Mouse (Mus musculus) hindbrain, embryonic 13.5 days (tissue): ENCODE measurements around the gene Cebpz. TPM values are rescaled to one million over a fixed set of nuclear protein-coding genes. Genes with fewer than 3 reads are reported as not detected.

ENCODE experiments used
- ATAC-seq: fragments of 200-750 bp; cut with Nextera tagmentation; 2 replicates; pipeline ENCODE4 v1.8.0; 2017; ENCODE audit warnings: moderate TSS enrichment; ENCODE audit not compliant: low FRiP score
- H3K27ac ChIP-seq: fragments of 300-500 bp; sonication (generic); 2 replicates; pipeline ENCODE4 v1.5.1; 2015; ENCODE audit warnings: inconsistent platforms, mild to moderate bottlenecking, moderate library complexity
- H3K27me3 ChIP-seq: fragments of 300-500 bp; sonication (generic); 2 replicates; pipeline ENCODE4 v1.6.1; 2015; ENCODE audit warnings: mild to moderate bottlenecking, inconsistent platforms
- H3K36me3 ChIP-seq: fragments of 300-500 bp; sonication (generic); 2 replicates; pipeline ENCODE4 v1.6.1; 2015; ENCODE audit warnings: mild to moderate bottlenecking, inconsistent platforms
- H3K4me1 ChIP-seq: fragments of 300-500 bp; sonication (generic); replicated peaks from 2 replicates; pipeline ENCODE4 v1.6.1; 2015; ENCODE audit warnings: inconsistent platforms
- H3K4me2 ChIP-seq: fragments of 300-500 bp; sonication (generic); 2 replicates; pipeline ENCODE4 v1.6.1; 2015; ENCODE audit warnings: inconsistent platforms, mild to moderate bottlenecking, moderate library complexity
- H3K4me3 ChIP-seq: fragments of 300-500 bp; sonication (generic); 2 replicates; pipeline ENCODE4 v1.5.1; 2015; ENCODE audit warnings: mild to moderate bottlenecking, inconsistent platforms
- H3K9ac ChIP-seq: fragments of 300-500 bp; sonication (generic); 2 replicates; pipeline ENCODE4 v1.6.1; 2015; ENCODE audit warnings: mild to moderate bottlenecking, inconsistent platforms
- H3K9me3 ChIP-seq: fragments of 300-500 bp; sonication (generic); 2 replicates; pipeline ENCODE4 v1.6.1; 2016; ENCODE audit warnings: inconsistent platforms
- WGBS: fragments of 180-500 bp; shearing (Covaris S2); methylation state at CpG from one replicate; pipeline ENCODE4 v1.1.7; 2015; 5-methylcytosine and 5-hydroxymethylcytosine counted together
- polyA plus RNA-seq: library from polyadenylated mRNA; unstranded; fragments of >200 nt; fragmentation: Nextera tagmentation; extraction: Ambion mirVana; gene quantifications from 2 replicates; pipeline ENCODE4 v1.2.1, GENCODE M21; 2015

The Cebpz gene
- 57.3 and 61.0 TPM in 2 replicates for polyA plus RNA-seq

GRCm38 (mm10) chr17:78936466-78937228 lies at the start of gene Cebpz, which contains the start of gene Ndufaf7:
Cebpz (minus strand) TSS chr17:78937066.
Ndufaf7 (plus strand) TSS chr17:78937136.
- Histone ChIP-seq H3K9ac (peak within 1 kb of the TSS; percentile 84), H3K4me1 (peaks cover 31% of the 10 kb centered on the region), H3K4me2 (peak within 1 kb of the TSS; percentile 71), H3K27me3 (no peaks in the 10 kb centered on the region), H3K4me3 (peak within 1 kb of the TSS; percentile 92), H3K27ac (peak within 1 kb of the TSS; percentile 82), H3K9me3 (no peaks in the 10 kb centered on the region), H3K36me3 (peaks cover 42% of the 10 kb centered on the region)
- ATAC-seq: peak; percentile 100
- WGBS: under 1% methylated on average over 45 of the region's 45 CpGs

GRCm38 (mm10) chr17:78983736-78984135 lies 46.9 kb upstream of the Cebpz start:
- Histone ChIP-seq H3K36me3 (peaks cover 14% of the 10 kb centered on the region), H3K27ac (no peak overlapping the region), H3K4me3 (no peak overlapping the region), H3K4me1 (no peaks in the 10 kb centered on the region), H3K27me3 (no peaks in the 10 kb centered on the region), H3K4me2 (no peak overlapping the region), H3K9ac (no peak overlapping the region), H3K9me3 (no peaks in the 10 kb centered on the region)
- 87% methylated on average over 3 of the region's 3 CpGs for WGBS
- ATAC-seq: no peak

- Histone ChIP-seq H3K4me2 (no peak overlapping the region), H3K4me1 (no peaks in the 10 kb centered on the region), H3K27ac (no peak overlapping the region), H3K36me3 (peaks cover 14% of the 10 kb centered on the region), H3K27me3 (no peaks in the 10 kb centered on the region), H3K9ac (no peak overlapping the region), H3K9me3 (no peaks in the 10 kb centered on the region), H3K4me3 (no peak overlapping the region)
- no peak for ATAC-seq
- whole genome bisulfite sequencing: 97% methylated on average over 8 of the region's 8 CpGs
Observed at GRCm38 (mm10) chr17:78983166-78983565, 46.3 kb upstream of the Cebpz start.

GRCm38 (mm10) chr17:78968500-78968899 lies 31.6 kb upstream of the Cebpz start:
- no peak overlapping the region for H3K9ac ChIP-seq
- WGBS: 85% methylated on average over 3 of the region's 3 CpGs
- H3K27ac ChIP-seq: no peak overlapping the region
- no peak overlapping the region for H3K4me2 ChIP-seq
- no peak overlapping the region for H3K4me3 ChIP-seq
- H3K9me3 ChIP-seq: no peaks in the 10 kb centered on the region
- H3K4me1 ChIP-seq: no peaks in the 10 kb centered on the region
- no peaks in the 10 kb centered on the region for H3K27me3 ChIP-seq
- no peak for ATAC-seq
- H3K36me3 ChIP-seq: peaks cover 30% of the 10 kb centered on the region

GRCm38 (mm10) chr17:78966092-78966883 lies 29.4 kb upstream of the Cebpz start:
- Histone ChIP-seq H3K4me1 (no peaks in the 10 kb centered on the region), H3K9ac (no peak overlapping the region), H3K4me3 (no peak overlapping the region), H3K27ac (no peak overlapping the region), H3K4me2 (no peak overlapping the region), H3K36me3 (peaks cover 31% of the 10 kb centered on the region), H3K27me3 (no peaks in the 10 kb centered on the region), H3K9me3 (no peaks in the 10 kb centered on the region)
- WGBS: 95% methylated on average over 11 of the region's 11 CpGs
- ATAC-seq: no peak

- H3K4me1 ChIP-seq: no peaks in the 10 kb centered on the region
- 88% methylated on average over 1 of the region's 1 CpGs for whole genome bisulfite sequencing
- no peak for ATAC-seq
Observed at GRCm38 (mm10) chr17:78964387-78964786, 27.5 kb upstream of the Cebpz start.

GRCm38 (mm10) chr17:78959473-78959872 lies 22.6 kb upstream of the Cebpz start:
- H3K9ac ChIP-seq: no peak overlapping the region
- no peak for ATAC-seq
- WGBS: 88% methylated on average over 6 of the region's 6 CpGs
- H3K9me3 ChIP-seq: no peaks in the 10 kb centered on the region
- no peak overlapping the region for H3K4me2 ChIP-seq
- H3K36me3 ChIP-seq: peaks cover 57% of the 10 kb centered on the region
- H3K4me1 ChIP-seq: no peaks in the 10 kb centered on the region
- H3K27ac ChIP-seq: no peak overlapping the region
- no peaks in the 10 kb centered on the region for H3K27me3 ChIP-seq
- H3K4me3 ChIP-seq: no peak overlapping the region

More at GRCm38 (mm10) chr17:78964387-78964786, 27.5 kb upstream of the Cebpz start:
- peaks cover 37% of the 10 kb centered on the region for H3K36me3 ChIP-seq
- H3K4me3 ChIP-seq: no peak overlapping the region
- no peak overlapping the region for H3K4me2 ChIP-seq
- H3K27ac ChIP-seq: no peak overlapping the region
- H3K9me3 ChIP-seq: no peaks in the 10 kb centered on the region
- no peak overlapping the region for H3K9ac ChIP-seq
- H3K27me3 ChIP-seq: no peaks in the 10 kb centered on the region

- Histone ChIP-seq H3K27me3 (no peaks in the 10 kb centered on the region), H3K9ac (no peak overlapping the region), H3K27ac (no peak overlapping the region), H3K36me3 (peaks cover 80% of the 10 kb centered on the region), H3K9me3 (no peaks in the 10 kb centered on the region), H3K4me3 (no peak overlapping the region), H3K4me2 (no peak overlapping the region), H3K4me1 (no peaks in the 10 kb centered on the region)
- 91% methylated on average over 8 of the region's 8 CpGs for WGBS
- no peak for ATAC-seq
Observed at GRCm38 (mm10) chr17:78953240-78953639, 16.4 kb upstream of the Cebpz start.

GRCm38 (mm10) chr17:78952070-78952469 lies 15.2 kb upstream of the Cebpz start:
- Histone ChIP-seq H3K27ac (no peak overlapping the region), H3K9me3 (no peaks in the 10 kb centered on the region), H3K27me3 (no peaks in the 10 kb centered on the region), H3K9ac (no peak overlapping the region), H3K4me3 (no peak overlapping the region), H3K36me3 (peaks cover 83% of the 10 kb centered on the region), H3K4me2 (no peak overlapping the region), H3K4me1 (no peaks in the 10 kb centered on the region)
- 96% methylated on average over 5 of the region's 5 CpGs for WGBS
- no peak for ATAC-seq

- Histone ChIP-seq H3K27me3 (no peaks in the 10 kb centered on the region), H3K27ac (no peak overlapping the region), H3K4me3 (no peak overlapping the region), H3K9me3 (no peaks in the 10 kb centered on the region), H3K9ac (no peak overlapping the region), H3K4me1 (no peaks in the 10 kb centered on the region), H3K36me3 (peaks cover 85% of the 10 kb centered on the region), H3K4me2 (no peak overlapping the region)
- no peak for ATAC-seq
- 98% methylated on average over 5 of the region's 5 CpGs for WGBS
Observed at GRCm38 (mm10) chr17:78951225-78951624, 14.4 kb upstream of the Cebpz start.

- no peak for ATAC-seq
- Histone ChIP-seq H3K9ac (no peak overlapping the region), H3K9me3 (no peaks in the 10 kb centered on the region), H3K4me3 (no peak overlapping the region), H3K4me2 (no peak overlapping the region), H3K27me3 (no peaks in the 10 kb centered on the region), H3K36me3 (peaks cover 54% of the 10 kb centered on the region), H3K27ac (no peak overlapping the region), H3K4me1 (peaks cover 3% of the 10 kb centered on the region)
- 65% methylated on average over 11 of the region's 11 CpGs for WGBS
Observed at GRCm38 (mm10) chr17:78942579-78942978, 5.7 kb upstream of the Cebpz start.

GRCm38 (mm10) chr17:78938927-78939326 lies 2.1 kb upstream of the Cebpz start:
- peaks cover 21% of the 10 kb centered on the region for H3K4me1 ChIP-seq
- H3K27me3 ChIP-seq: no peaks in the 10 kb centered on the region
- WGBS: 96% methylated on average over 4 of the region's 4 CpGs
- no peak overlapping the region for H3K4me2 ChIP-seq
- ATAC-seq: no peak
- no peak overlapping the region for H3K9ac ChIP-seq
- no peaks in the 10 kb centered on the region for H3K9me3 ChIP-seq
- H3K4me3 ChIP-seq: no peak overlapping the region
- no peak overlapping the region for H3K27ac ChIP-seq
- H3K36me3 ChIP-seq: peaks cover 42% of the 10 kb centered on the region
